Mouse (Mus musculus) layer of hippocampus, postnatal 25 days (tissue): ENCODE data around the gene Onecut1. TPM values are rescaled to one million over a fixed set of nuclear protein-coding genes. Genes with fewer than 3 reads are reported as not detected.

Experiments used
- DNase-seq, 2 experiments: peaks; one replicate each; pipeline ENCODE4 v3.0.0; 2022; ENCODE audit warnings: mixed read lengths in 2 of 2, low spot score in 1 of 2; ENCODE audit errors: extremely low spot score in 1 of 2
- total RNA-seq, 2 experiments: library from RNA; stranded (reverse); gene quantifications; 2 replicates each; pipeline ENCODE4 v1.2.3; 2021

Gene Onecut1
- total RNA-seq, 2 experiments from 2014 or later: 0.37 to 1.1 TPM

- DNase-seq: no peak
Observed at GRCm38 (mm10) chr9:74909245-74909644, 47.5 kb downstream of the Onecut1 start.

DNA sequence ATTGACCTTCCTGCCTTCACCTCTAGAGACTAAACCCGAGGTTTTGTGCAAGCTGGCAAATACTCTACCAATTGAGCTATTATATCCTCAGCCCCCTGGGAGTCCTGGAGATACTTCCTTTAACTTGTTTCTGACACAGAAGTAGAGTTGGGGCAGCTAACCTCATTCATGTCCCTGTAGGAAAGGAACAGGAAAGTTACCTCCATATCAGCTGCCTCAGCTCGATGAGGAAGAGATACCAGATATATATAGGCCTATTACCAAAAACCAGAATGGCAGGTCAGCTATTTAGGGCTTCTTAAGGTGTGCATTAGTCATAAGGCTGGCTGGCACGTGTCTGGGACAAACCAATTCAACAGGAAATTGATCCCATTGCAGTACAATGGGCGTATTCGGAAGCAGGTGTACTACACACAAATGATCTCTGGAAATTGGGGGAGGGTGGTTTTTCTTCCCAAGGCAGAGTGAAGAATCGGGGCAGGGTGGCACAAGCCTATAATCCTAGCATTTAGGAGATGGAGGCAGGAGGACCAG is 48.6 kb downstream of the Onecut1 start:
- no peak for DNase-seq

DNA sequence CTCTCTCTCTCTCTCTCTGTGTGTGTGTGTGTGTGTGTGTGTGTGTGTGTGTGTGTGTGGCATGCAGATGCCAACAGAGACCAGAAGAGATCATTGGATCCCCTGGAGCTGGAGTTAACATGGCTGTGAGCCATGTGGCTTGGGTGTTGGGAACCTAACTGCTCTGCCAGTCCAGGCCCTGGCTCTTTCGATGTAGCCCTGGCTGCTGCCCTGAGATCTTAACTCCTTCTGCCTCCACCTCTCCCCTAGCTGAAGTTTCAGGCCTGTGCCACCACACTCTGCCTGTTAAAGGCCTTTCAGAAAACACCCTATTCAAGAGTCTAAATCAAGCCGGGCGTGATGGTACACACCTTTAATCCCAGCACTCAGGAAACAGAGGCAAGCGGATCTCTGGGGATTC is 49.7 kb downstream of the Onecut1 start:
- DNase-seq: no peak

DNA sequence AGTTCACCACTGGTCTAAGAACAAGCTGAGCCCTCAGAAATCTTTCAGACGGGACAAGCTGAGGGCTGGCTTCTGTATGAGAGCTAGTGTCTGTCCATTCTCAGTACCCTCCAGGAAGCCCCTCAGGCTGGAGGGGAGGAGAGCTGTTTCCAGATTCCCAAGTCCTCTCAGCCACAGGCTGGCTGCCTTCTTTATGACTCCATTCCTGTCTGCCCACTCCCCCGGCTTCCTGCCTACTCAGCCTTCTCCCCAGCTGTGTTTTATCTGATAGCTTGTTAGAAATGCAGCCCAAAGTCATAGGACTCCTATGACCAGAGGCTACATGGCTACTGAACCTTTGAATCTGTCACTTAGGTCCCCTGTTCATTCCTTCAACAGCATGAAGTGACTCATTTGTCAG is 50.2 kb downstream of the Onecut1 start:
- DNase-seq: no peak

GRCm38 (mm10) chr9:74912619-74913376 is 51.1 kb downstream of the Onecut1 start:
- DNase-seq: no peak

- no peak for DNase-seq
Observed at GRCm38 (mm10) chr9:74915611-74916010, 53.9 kb downstream of the Onecut1 start.

DNA sequence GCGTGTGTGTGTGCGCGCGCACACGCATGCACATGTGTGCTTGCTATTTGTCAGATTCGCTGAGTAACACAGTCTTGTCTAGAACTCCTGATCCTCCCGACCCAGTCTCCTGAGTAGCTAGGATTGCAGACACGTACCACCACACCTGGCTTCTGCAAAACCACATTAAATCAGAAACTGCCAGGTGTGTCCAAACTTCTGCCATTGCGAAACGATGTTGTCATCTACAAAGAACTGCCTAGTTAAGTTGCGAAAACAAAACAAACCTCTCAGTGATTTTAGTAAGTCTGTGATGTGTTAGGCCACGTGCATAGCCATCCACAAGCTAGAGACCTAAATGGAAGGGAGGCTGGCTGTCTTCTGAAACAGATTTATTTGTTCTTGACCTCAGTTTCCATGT is 58.7 kb downstream of the Onecut1 start:
- no peak for DNase-seq

DNA sequence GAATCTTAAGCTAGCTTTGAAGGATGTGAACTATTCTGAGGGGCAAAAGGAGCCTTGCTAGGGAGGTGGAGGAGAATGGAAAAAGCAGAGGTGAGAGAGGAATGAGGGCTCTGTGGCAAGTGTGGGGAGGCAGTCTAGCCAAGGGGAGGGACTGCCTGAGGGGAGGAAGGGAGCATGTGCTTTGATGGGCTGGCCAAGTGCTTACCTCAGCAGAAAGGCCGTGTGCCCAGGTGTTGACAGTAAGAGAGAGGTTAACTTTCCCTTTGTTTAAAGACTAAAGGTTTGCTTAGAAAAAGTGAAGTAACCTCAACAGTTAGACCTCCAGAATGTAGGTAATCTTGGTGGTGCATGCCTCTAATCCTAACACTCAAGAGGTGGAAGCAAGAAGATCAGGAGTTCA is 59.7 kb downstream of the Onecut1 start:
- no peak for DNase-seq

DNA sequence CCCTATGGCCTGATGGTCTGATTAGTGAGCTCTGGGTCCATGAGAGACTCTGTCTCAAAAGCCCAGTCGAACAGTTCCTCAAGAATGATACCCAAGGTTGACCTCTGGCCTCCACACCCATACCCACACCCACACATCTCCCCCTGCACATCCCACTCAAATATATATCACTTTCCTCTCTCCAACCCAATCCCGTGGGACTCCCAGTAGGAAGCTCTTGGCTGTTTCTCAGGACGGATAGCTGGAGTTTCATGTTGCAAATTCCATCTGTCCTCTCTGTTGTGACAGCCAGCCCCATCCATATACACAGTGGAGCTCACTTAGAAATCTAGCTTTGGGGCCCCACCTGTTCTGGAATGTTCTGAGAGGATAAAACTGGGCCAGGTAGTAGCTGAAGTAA is 61.2 kb downstream of the Onecut1 start:
- no peak for DNase-seq

- no peak for DNase-seq
Observed at GRCm38 (mm10) chr9:74923291-74923977, 61.7 kb downstream of the Onecut1 start.

DNA sequence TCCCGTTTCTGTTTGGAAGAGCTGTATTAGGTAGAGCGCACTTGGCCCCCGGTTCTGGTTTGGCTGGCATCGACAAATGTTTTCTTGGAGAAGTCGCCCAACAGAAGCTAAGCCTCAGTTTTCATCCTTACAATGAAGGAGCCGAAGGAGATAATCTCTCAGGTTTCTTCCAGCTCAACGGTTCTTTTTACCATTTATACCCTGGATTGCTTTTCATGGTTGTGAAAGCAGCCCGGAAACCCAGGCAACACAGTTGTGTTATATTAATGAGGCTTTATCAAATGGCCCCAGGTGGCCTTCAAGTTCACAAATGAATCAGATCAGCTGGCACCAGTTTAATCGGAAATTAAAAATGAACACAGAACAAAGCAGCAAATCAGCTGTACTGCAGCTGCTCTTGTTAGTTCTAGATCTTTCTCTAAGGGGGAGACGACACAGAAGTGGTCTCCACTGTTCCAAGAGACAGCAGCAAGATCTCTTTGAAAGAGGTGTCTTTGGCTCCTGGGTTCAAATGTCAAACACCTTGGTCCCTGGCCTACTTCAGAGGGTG is 63.6 kb downstream of the Onecut1 start:
- no peak for DNase-seq

- no peak for DNase-seq
Observed at GRCm38 (mm10) chr9:74929981-74930423, 68.3 kb downstream of the Onecut1 start.

GRCm38 (mm10) chr9:74930653-74931052 is 68.9 kb downstream of the Onecut1 start:
- no peak for DNase-seq

- DNase-seq: no peak
Observed at GRCm38 (mm10) chr9:74935289-74935688, 73.6 kb downstream of the Onecut1 start.

- DNase-seq: no peak
Observed at GRCm38 (mm10) chr9:74937761-74938160, 76.0 kb downstream of the Onecut1 start.

DNA sequence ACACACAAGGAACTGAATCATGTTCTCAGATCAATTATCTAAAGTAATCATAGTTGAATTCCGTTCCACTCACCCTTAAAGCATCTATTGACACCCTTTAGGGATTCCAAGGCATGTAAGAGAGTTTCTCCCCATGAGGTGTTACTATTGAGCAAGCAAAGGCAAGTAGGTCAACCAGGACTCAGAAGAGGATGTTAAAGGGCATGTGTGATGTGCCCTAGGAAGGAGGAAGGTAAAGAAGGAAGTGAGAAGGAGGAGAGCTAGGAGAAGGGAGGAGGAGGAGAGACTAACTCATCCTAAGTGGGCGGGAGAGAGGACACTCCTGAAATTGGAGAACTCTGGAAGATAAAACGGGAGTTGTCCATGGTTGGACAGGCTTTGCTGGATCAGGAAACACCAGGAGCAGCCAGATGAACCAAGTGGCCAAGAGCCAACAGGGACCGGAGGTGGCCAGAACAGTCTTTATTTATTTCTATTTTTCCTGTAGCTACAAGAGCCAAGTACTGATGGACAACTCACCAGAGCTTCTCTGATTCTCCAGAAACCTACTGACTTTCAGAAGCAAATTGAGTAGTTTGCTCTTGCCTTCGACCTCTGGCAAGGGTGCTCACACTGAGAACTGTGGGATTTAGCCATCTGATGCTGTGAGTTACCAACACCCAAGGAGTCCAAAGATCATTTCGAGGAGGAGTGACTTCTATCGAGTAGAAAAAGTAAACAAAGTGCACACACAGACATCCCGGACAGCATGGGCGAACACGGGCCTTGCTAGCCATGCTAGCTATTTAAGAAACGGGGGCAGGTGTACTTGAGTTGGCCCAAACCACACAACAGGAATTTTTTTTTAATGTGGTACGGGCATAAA is 77.2 kb downstream of the Onecut1 start:
- no peak for DNase-seq
